Comparison of ENCODE assay signal across 8 mouse cellular contexts in the genomic region with DNA sequence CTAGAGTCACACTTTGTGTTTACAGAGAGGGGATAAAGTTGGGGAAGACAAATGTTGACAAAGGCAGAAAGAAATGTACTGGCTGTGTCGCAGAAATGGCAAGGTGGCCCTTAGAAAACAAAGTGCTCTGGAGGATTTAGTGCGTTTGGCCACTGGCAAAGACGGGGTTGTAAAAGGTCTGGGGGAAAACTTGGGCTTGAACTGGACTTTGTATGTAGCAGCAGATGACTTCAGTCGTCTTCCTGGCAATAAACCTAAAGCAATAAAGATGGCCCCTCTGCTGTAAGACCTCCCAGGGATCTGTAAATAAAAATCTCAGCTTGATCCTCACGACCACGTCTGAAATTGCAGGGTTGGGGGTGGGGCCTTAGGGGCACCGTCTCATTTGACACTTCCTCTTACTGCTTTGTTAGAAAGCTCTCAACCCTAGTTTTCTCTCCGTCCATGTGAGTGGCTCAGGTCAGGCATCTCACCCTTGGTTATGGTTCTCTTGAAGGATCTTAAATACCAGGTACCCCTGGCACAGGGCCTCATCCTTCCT. TPM values are rescaled to one million over a fixed set of nuclear protein-coding genes. Genes with fewer than 3 reads are reported as not detected.
A peak's percentile ranks its signal among the peaks of the same experiment; 100 is the strongest.
DNase-seq lines count a peak whose midpoint lies in the region; ATAC-seq and TF ChIP-seq lines count a peak whose summit lies in the region.

No protein-coding gene starts in this region.

- H3K36me3 ChIP-seq in heart, embryonic 11.5 days (ENCODE audit: control insufficient read depth, insufficient read depth, low read length) = no peaks in the 10 kb centered on the region
- H3K36me3 ChIP-seq in hindbrain, embryonic 10.5 days = no peaks in the 10 kb centered on the region
- no peaks in the 10 kb centered on the region for H3K36me3 ChIP-seq in liver, postnatal 0 days (replicated peaks; ENCODE audit: insufficient read depth, low read length)

- peak overlapping the region; percentile 79 for H3K4me2 ChIP-seq in heart, embryonic 11.5 days
- peak overlapping the region; percentile 75; the same call in 1 of the 2 replicates for H3K4me2 ChIP-seq in liver, postnatal 0 days (ENCODE audit: low read depth, low read length)

- TF ChIP-seq CTCF in liver, postnatal 0 days (IDR thresholded peaks at IDR 0.05; ENCODE audit: low read depth) = no peak

- H3K4me3 ChIP-seq in heart, embryonic 11.5 days (ENCODE audit: low read depth, low read length) = 0 out of 2 replicates have a peak overlapping the region, but pooled peaks have one; percentile 57
- peak overlapping the region; percentile 62 for H3K4me3 ChIP-seq in hindbrain, embryonic 10.5 days
- H3K4me3 ChIP-seq in liver, postnatal 0 days (ENCODE audit: low read depth, low read length) = no peak overlapping the region

- DNase-seq in heart, postnatal 4 days = no peak
- peak; percentile 17 for DNase-seq in B cell, adult 2 months
- no peak for DNase-seq in hindbrain, embryonic 10.5 days (ENCODE audit: low spot score)
- no peak for DNase-seq in liver, postnatal 0 days
- no peak for DNase-seq in urinary bladder, postnatal 14 days (ENCODE audit: low spot score)
- no peak for DNase-seq in left cerebral cortex, postnatal 14 days (ENCODE audit: low spot score in 2 of 2)
- no peak for DNase-seq in thymus, postnatal 36 days

- no peak for TF ChIP-seq EP300 in liver, postnatal 0 days (IDR thresholded peaks at IDR 0.05; ENCODE audit: low read depth)

- peaks cover 19% of the 10 kb centered on the region; the same call in 1 of the 2 replicates for H3K27me3 ChIP-seq in heart, embryonic 11.5 days (ENCODE audit: control insufficient read depth, insufficient read depth, low read length)
- H3K27me3 ChIP-seq in hindbrain, embryonic 10.5 days (ENCODE audit: insufficient read depth, poor library complexity, severe bottlenecking) = peaks cover 42% of the 10 kb centered on the region
- peaks cover 28% of the 10 kb centered on the region for H3K27me3 ChIP-seq in liver, postnatal 0 days (ENCODE audit: insufficient read depth, low read length)

- H3K27ac ChIP-seq in heart, embryonic 11.5 days (ENCODE audit: low read depth, low read length) = no peak overlapping the region
- peak overlapping the region; percentile 85 for H3K27ac ChIP-seq in hindbrain, embryonic 10.5 days
- no peak overlapping the region for H3K27ac ChIP-seq in liver, postnatal 0 days (ENCODE audit: low read depth)

- 41% methylated on average over 8 of the region's 8 CpGs for WGBS in heart, embryonic 11.5 days (ENCODE audit: insufficient replicate concordance)
- 36% methylated on average over 8 of the region's 8 CpGs for WGBS in hindbrain, embryonic 10.5 days
- 33% methylated on average over 8 of the region's 8 CpGs for WGBS in liver, postnatal 0 days (ENCODE audit: insufficient replicate concordance)

- ATAC-seq in heart, embryonic 11.5 days (replicated peaks; ENCODE audit: insufficient number of reproducible peaks, low FRiP score, low TSS enrichment) = no peak
- ATAC-seq in liver, postnatal 0 days = no peak

- no peaks in the 10 kb centered on the region for H3K9me3 ChIP-seq in heart, embryonic 11.5 days (replicated peaks; ENCODE audit: control insufficient read depth, low read length)
- peaks cover 5% of the 10 kb centered on the region; the same call in 1 of the 2 replicates for H3K9me3 ChIP-seq in hindbrain, embryonic 10.5 days
- H3K9me3 ChIP-seq in liver, postnatal 0 days (ENCODE audit: low read length) = no peaks in the 10 kb centered on the region

- peak overlapping the region; percentile 76; the same call in 1 of the 2 replicates for H3K9ac ChIP-seq in heart, embryonic 11.5 days (ENCODE audit: low read depth, low read length)
- H3K9ac ChIP-seq in liver, postnatal 0 days (replicated peaks) = peak overlapping the region; percentile 59; the same call in 1 of the 2 replicates

- H3K4me1 ChIP-seq in heart, embryonic 11.5 days (ENCODE audit: control insufficient read depth, insufficient read depth, low read length) = peaks cover 9% of the 10 kb centered on the region; the same call in 1 of the 2 replicates
- peaks cover 27% of the 10 kb centered on the region for H3K4me1 ChIP-seq in hindbrain, embryonic 10.5 days (replicated peaks)
- H3K4me1 ChIP-seq in liver, postnatal 0 days (ENCODE audit: insufficient read depth) = peaks cover 11% of the 10 kb centered on the region

- intact Hi-C loops in left cerebral cortex, postnatal 14 days (cut with DNase I) = no loop called here

RNA-seq across cellular contexts. Expression of gene Kcnab3, which starts 6.7 kb away (rescaled TPM):
- polyA plus RNA-seq in heart, embryonic 11.5 days (2014; fragmentation: Nextera tagmentation; extraction: Ambion mirVana) = 0.56 and 0.70 TPM in 2 replicates
- total RNA-seq in heart, postnatal 4 days (2021) = 1 to 10 TPM; 1.5 to 2.1 TPM
- polyA plus RNA-seq in hindbrain, embryonic 10.5 days (2016; fragmentation: Nextera tagmentation; extraction: Ambion mirVana) = 1.2 and 2.7 TPM in 2 replicates
- 0.20 TPM in 2 replicates for polyA plus RNA-seq in liver, postnatal 0 days (2015; fragmentation: Nextera tagmentation; extraction: Ambion mirVana)
- total RNA-seq in left cerebral cortex, postnatal 14 days (2021) = 10 to 100 TPM; 30.8 to 36.9 TPM

RNA-seq across cellular contexts. Expression of gene Rnf227, which starts 7.5 kb away (rescaled TPM):
- 7.8 and 8.6 TPM in 2 replicates for polyA plus RNA-seq in heart, embryonic 11.5 days (2014; fragmentation: Nextera tagmentation; extraction: Ambion mirVana)
- 1 to 10 TPM; 2.4 to 3.1 TPM for total RNA-seq in heart, postnatal 4 days (2021)
- polyA plus RNA-seq in hindbrain, embryonic 10.5 days (2016; fragmentation: Nextera tagmentation; extraction: Ambion mirVana) = 18.0 and 19.9 TPM in 2 replicates
- 0.87 and 1.3 TPM in 2 replicates for polyA plus RNA-seq in liver, postnatal 0 days (2015; fragmentation: Nextera tagmentation; extraction: Ambion mirVana)
- 100 to 1,000 TPM in 1 of 2 experiments, 10 to 100 TPM in 1; 95.7 to 101 TPM for total RNA-seq in left cerebral cortex, postnatal 14 days (2021)

RNA-seq across cellular contexts. Expression of gene Trappc1, which starts 9.0 kb away (rescaled TPM):
- polyA plus RNA-seq in heart, embryonic 11.5 days (2014; fragmentation: Nextera tagmentation; extraction: Ambion mirVana) = 189 and 202 TPM in 2 replicates
- 10 to 100 TPM; 81.6 to 86.4 TPM for total RNA-seq in heart, postnatal 4 days (2021)
- 189 and 208 TPM in 2 replicates for polyA plus RNA-seq in hindbrain, embryonic 10.5 days (2016; fragmentation: Nextera tagmentation; extraction: Ambion mirVana)
- 71.5 and 72.0 TPM in 2 replicates for polyA plus RNA-seq in liver, postnatal 0 days (2015; fragmentation: Nextera tagmentation; extraction: Ambion mirVana)
- 10 to 100 TPM; 60.1 to 67.7 TPM for total RNA-seq in left cerebral cortex, postnatal 14 days (2021)

RNA-seq across cellular contexts. Expression of gene Cntrob, which starts 9.2 kb away (rescaled TPM):
- polyA plus RNA-seq in heart, embryonic 11.5 days (2014; fragmentation: Nextera tagmentation; extraction: Ambion mirVana) = 10.1 and 13.1 TPM in 2 replicates
- 10 to 100 TPM; 14.8 to 17.9 TPM for total RNA-seq in heart, postnatal 4 days (2021)
- 34.2 and 36.7 TPM in 2 replicates for polyA plus RNA-seq in hindbrain, embryonic 10.5 days (2016; fragmentation: Nextera tagmentation; extraction: Ambion mirVana)
- 4.1 and 5.6 TPM in 2 replicates for polyA plus RNA-seq in liver, postnatal 0 days (2015; fragmentation: Nextera tagmentation; extraction: Ambion mirVana)
- total RNA-seq in left cerebral cortex, postnatal 14 days (2021) = 10 to 100 TPM; 13.4 to 16.1 TPM

RNA-seq across cellular contexts. Expression of gene Chd3, which starts 36.4 kb away (rescaled TPM):
- 15.5 and 21.8 TPM in 2 replicates for polyA plus RNA-seq in heart, embryonic 11.5 days (2014; fragmentation: Nextera tagmentation; extraction: Ambion mirVana)
- total RNA-seq in heart, postnatal 4 days (2021) = 10 to 100 TPM; 75.3 to 76.7 TPM
- 45.1 and 46.9 TPM in 2 replicates for polyA plus RNA-seq in hindbrain, embryonic 10.5 days (2016; fragmentation: Nextera tagmentation; extraction: Ambion mirVana)
- 7.8 and 8.7 TPM in 2 replicates for polyA plus RNA-seq in liver, postnatal 0 days (2015; fragmentation: Nextera tagmentation; extraction: Ambion mirVana)
- total RNA-seq in left cerebral cortex, postnatal 14 days (2021) = 100 to 1,000 TPM; 531 to 563 TPM

Comparison
In these comparisons a context has a peak if more than half of its experiments do, and no peak if none do; other contexts are left out.
1. DNase-seq: peak in B cell, adult 2 months (2 of 2); none in heart, postnatal 4 days (single experiment), hindbrain, embryonic 10.5 days (single experiment), liver, postnatal 0 days (single experiment), urinary bladder, postnatal 14 days (single experiment), left cerebral cortex, postnatal 14 days (0 of 2) and thymus, postnatal 36 days (0 of 2).